Mouse (Mus musculus) heart, postnatal 36 days (tissue): ENCODE results near the gene Twist2. TPM values are rescaled to one million over a fixed set of nuclear protein-coding genes. Genes with fewer than 3 reads are reported as not detected.

ENCODE experiments used
- DNase-seq, 2 experiments: peaks; one replicate each; pipeline ENCODE4 v3.0.0; 2021 to 2022
- intact Hi-C: fragments of 180-260 bp; cut with DNase I; formaldehyde crosslinking; loops from one replicate; pipeline ENCODE4 v1.15.1; 2025
- total RNA-seq, 2 experiments: library from RNA; stranded (reverse); gene quantifications; 2 replicates each; pipeline ENCODE4 v1.2.3; 2021

Gene Twist2
- total RNA-seq, 2 experiments from 2014 or later = 1.1 to 1.7 TPM

DNA sequence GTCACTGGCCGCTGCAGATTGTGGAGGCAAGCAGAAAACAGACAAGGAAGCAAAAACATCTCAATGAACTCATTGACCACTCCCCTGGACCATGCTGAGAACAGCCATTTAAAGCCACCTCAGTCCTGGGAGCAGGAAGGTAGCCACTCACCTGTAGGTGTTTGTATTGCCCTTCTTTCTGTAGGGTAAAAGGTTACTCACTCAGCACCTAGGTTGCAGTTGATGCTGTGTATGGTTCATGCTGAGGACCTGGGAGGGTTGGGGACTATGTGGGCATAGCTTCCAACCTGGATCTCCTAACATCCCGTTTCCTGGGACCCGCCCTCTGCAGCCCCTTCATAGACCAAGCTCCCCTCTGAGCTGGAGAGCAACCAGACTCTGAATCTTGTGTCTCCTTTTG, 14.8 kb downstream of the Twist2 start:
- no peak for DNase-seq
- intact Hi-C loops = no loop called here

DNA sequence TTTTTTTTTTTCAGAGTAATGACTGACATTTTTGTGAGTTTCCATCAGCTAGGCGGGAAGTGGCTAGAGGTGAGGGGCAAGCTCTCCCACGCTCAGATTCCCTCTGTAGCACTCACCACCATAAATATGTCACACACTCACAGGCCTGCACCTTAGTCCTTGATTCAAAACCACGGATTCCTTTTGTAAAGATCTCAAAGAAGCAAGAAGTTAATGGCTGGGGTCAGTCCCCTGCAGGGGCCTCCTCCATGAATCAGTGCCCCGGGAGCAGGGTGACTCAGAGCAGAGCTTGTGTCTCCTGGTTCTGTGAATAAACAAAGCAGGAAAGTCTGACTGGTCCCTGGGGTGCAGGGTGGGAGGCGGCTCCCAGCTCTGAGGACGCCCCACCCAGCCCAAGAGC, 15.3 kb downstream of the Twist2 start:
- peak; percentile 18 to 22 for DNase-seq
- intact Hi-C loops = no loop called here

- intact Hi-C loops = no loop called here
- DNase-seq = no peak
Observed at GRCm38 (mm10) chr1:91819237-91819636, 18.0 kb downstream of the Twist2 start.

- intact Hi-C loops = loop anchor here (5.0 kb wide), 1 partner anchor 52 kb away; no protein-coding TSS in a partner anchor
Observed at GRCm38 (mm10) chr1:91820531-91820930, 19.3 kb downstream of the Twist2 start.

DNA sequence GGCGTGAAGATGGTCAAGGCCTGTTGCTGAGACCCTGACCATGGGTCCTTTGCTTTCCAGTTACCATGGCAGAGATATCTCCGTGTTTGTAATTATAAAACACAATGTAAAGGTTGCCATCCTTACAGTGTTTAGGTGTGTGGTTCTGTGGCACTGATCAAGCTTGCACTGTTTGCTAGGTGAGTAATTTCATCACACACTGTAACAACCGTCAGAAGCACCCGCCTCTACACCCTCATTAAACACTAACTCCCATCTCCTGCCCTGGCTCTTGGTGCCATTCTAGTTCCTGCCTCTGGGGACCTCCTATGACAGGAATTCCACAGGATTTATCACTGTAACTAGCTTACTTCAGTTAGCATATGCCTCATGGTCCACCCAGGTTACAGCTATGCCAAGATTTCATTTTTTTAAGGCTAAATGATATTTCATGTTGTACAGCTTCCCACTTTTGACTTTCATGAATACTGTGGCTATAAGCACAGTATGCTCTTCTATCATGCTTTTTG, 21.1 kb downstream of the Twist2 start:
- intact Hi-C loops = loop anchor here (5.0 kb wide), 1 partner anchor 50 kb away; no protein-coding TSS in a partner anchor
- DNase-seq = no peak

More at GRCm38 (mm10) chr1:91820531-91820930, 19.3 kb downstream of the Twist2 start:
- no peak for DNase-seq

DNA sequence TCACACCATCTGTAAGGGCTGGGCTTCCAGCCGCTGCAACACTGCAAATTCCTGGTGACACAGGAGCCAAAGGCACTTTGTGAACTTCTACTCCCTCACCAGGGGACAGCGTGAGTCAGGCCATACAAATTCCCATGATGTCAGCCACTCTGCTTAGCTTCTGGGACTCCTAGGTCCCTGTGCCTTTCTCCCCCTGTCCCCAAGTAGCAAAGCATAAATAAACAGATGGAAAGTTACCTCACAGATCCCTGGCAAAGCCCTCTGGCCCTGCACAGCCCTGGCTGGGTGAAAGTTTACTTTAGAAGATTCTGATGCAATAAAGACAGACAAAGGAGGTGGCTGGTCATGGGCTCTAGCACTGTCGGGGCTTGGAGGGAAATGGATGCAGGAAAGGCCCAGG, 22.3 kb downstream of the Twist2 start:
- intact Hi-C loops = loop anchor here (5.0 kb wide), 1 partner anchor 49 kb away; no protein-coding TSS in a partner anchor
- peak; percentile 26 to 33 for DNase-seq

GRCm38 (mm10) chr1:91823951-91824350, 22.7 kb downstream of the Twist2 start:
- DNase-seq = no peak
- intact Hi-C loops = loop anchor here (5.0 kb wide), 1 partner anchor 48 kb away; no protein-coding TSS in a partner anchor

GRCm38 (mm10) chr1:91825261-91825660, 24.0 kb downstream of the Twist2 start:
- DNase-seq = no peak
- intact Hi-C loops = no loop called here

DNA sequence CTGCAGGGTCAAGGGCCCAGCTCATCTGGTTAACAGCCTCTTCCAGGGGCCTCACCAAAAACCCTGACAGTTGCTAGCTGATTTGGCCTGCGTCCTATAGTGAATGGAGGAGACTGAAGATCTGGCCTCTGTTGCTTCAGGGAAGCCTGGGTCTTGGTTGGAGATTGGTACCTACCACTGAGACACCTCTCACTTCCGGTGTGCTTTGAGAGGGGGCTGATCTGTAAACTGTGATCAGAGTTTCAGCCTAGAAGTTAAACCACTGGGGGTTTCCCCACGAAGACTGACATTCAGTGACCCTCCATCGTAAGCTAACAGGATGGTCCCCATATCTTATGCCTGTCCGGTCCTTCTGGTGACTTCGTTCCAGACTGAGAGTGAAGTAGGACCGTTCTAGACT, 30.7 kb downstream of the Twist2 start:
- intact Hi-C loops = no loop called here

DNA sequence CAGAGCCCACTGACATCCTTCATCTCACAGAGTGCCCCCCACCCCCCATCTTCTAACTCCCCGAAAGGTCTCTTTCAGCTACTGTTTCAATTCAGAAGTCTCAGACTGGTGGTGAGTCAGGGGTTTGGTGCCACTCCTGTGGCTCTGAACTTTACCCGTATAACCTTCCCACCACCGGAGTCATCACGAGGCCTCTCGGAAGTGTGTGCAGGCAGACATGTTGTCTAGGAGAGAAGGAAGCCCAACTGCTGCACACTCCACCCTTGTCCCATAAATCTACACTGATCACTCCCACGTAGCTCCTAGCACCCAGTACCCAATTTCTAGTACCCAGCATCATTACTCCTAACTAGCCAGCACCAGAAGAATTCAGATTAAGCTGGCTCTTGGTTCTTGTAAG, 38.3 kb downstream of the Twist2 start:
- intact Hi-C loops = no loop called here
- no peak for DNase-seq

More for the DNA sequence above, 30.7 kb downstream of the Twist2 start:
- no peak for DNase-seq

- no peak for DNase-seq
- intact Hi-C loops = no loop called here
Observed at GRCm38 (mm10) chr1:91839979-91840378, 38.7 kb downstream of the Twist2 start.

GRCm38 (mm10) chr1:91844236-91844635, 43.0 kb downstream of the Twist2 start:
- intact Hi-C loops = no loop called here

DNA sequence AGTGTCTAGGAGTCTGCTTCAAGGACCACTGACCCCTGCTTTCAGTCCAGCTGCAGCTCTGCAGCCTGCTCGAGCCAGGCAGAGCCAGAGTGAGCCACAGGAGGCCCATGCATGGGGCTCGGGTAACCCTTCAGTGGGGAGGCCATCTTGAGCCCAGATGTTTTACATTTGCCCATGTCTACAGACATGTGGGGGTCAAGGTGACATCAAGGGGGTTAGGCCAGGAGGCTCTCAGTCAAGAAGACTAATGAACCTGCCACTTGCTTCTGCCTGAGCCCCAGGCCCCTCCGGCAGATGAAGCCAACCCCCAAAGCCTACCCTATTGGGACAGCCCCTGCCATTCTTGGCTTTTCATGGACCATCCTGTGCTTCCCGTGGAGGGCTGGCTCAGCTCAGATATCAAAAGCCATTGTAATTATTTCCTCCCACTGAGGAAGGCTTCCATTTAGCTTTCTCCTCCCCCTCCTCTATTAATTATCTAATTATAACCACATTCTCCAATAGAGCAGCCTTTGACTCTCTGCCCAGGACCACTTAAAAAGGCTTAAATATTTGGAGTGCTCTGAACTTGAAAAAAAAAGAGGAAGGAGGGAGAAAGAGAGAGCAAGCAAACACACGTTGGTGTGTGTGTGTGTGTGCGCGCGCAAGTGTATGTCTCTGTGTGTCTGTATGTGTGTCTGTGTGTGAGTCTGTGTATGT, 43.6 kb downstream of the Twist2 start:
- no peak for DNase-seq
- intact Hi-C loops = no loop called here

More at GRCm38 (mm10) chr1:91844236-91844635, 43.0 kb downstream of the Twist2 start:
- DNase-seq = no peak

DNA sequence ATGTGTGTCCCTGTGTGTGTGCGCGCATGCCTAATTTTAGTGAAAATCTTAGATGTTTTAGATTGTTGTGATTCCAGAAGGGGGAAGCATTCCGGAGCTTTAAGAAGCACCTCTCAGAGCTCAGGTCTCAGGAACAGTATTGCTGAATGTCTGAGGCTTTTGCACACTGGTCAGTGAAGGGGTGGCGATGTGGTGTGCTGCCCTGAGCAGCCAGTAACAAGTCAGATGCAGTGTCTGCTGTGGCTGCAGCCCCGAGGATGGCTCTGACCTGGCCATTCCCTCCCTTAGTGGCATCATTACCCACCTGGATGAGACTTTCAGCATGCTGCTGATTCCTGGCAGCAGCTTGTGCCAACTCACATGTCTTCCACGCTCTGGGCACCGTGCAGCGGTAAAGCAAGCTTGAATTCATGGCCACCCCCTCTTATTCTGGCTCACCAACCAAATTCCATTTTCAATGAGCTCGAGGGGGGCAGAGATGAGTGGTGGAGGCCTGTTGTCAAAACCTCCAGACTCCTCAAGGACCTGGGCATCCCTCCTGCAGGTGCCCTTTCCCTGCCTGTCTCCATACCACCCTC, 44.2 kb downstream of the Twist2 start:
- intact Hi-C loops = no loop called here
- no peak for DNase-seq

DNA sequence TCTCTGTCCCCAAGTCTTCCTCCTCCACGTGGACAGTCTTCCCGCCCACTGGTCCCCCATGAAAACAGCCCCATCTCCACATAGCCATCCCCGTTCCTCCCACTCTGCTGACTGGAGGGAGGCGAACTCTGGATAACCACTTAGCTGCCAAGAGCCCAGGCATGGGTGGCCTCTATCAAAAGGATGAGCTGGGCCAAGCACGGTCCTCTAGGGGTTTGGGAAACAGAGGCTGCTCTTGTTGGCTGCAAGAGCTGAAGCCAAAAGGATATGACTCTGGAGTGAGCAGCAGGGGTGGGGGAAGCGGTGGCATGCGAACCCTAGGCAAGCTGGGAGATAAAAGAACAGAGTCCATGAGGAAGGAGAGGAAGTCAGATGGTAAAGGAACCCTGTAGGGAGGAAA, 50.0 kb downstream of the Twist2 start:
- DNase-seq = peak in 1 of 2 experiments; percentile 14
- intact Hi-C loops = no loop called here

DNA sequence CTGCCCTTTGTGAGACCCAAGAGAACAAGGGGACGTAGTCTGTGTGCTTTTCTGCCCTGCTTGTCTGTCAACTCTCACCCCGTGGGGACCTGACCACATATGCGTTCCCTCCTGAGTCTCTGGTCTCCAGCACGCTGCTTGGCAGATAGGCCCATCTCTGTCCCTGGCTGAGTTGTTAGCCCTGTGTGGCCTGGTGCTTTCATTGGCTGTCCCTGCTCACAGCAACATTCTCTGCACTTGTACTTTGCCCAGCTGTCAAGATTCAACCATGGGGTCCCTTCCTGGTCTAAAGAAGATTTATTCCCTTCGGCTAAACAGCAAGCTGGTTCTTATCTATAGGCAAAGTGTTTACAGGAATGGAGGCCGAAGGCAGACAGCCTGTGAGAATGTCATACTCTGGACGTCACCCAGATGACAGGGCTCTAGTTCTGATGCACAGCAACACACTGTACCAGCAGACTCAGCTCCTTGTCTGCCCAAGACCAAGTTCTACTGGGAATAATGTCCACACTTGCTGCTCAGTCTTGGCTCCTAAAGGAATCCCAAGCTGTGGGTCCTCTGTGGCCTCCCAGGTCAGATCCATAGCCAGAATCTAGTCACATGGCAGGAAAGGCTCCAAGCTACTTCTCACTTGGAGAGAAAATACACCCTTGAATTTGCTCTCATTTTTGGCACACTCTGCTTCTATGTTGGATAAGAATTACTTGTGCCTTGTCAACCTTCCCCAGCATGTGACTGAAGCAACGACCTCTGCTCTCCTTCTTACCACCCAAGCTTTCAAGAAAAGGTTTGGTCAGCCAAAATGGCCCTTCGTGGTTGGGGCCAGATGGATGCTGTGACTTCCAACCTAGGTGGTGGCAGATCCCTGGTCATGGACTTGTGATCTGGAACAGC, 55.8 kb downstream of the Twist2 start:
- DNase-seq = peak; percentile 38 to 60
- intact Hi-C loops = no loop called here

GRCm38 (mm10) chr1:91858101-91858790, 57.0 kb downstream of the Twist2 start:
- peak in 1 of 2 experiments; percentile 28 for DNase-seq
- intact Hi-C loops = no loop called here

GRCm38 (mm10) chr1:91858901-91859300, 57.6 kb downstream of the Twist2 start:
- DNase-seq = no peak
- intact Hi-C loops = no loop called here

DNA sequence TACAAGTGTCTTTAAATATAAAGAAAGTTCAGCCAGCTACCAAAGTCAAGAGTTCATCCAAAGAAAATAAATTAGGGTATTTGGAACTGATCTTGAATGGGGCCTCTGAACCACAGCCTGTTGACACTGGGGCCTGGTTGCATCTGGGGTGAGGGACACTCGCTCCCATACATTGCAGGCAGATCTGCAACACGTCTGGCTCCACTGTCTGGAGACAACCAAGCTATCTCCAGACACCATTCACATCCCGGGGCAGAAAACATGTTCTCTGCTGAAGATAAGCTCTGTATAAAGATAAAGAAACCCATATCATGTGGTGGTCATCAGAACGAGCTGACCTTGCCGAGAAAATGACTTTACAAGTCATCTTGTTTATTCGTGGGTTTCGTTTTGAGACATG, 60.2 kb downstream of the Twist2 start:
- intact Hi-C loops = no loop called here
- DNase-seq = no peak

DNA sequence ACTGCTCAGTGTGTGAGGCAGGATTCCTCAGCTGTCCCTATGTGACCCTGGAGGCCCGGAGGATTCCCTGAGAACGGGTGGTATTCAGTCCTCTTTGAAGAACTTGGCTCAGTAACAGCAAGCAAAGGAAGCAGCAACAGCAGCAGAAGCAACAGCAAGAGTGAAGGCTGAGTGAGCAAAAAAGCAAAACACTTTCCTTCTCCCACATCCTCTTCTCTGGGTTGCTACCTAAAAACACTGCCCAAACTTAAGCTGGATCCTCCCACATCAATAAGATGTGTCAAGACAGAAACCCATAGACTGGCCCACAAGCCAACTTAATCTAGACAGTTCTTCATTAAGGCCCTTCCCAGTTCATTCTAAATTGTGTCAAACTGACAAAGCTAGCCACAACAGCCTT, 64.7 kb downstream of the Twist2 start:
- DNase-seq = no peak
- intact Hi-C loops = no loop called here
